Mouse (Mus musculus) limb, embryonic 14.5 days (tissue): ENCODE measurements around the gene Hist1h3c. TPM values are rescaled to one million over a fixed set of nuclear protein-coding genes. Genes with fewer than 3 reads are reported as not detected.
"Not testable (repeated sequence)": the region's sequence is repeated elsewhere in the genome, so short reads cannot be mapped to it uniquely, and the experiment has no call there.

Source experiments
- ATAC-seq: fragments of 200-750 bp; cut with Nextera tagmentation; 2 replicates; pipeline ENCODE4 v1.8.0; 2017; ENCODE audit warnings: low read depth, moderate number of reproducible peaks, moderate TSS enrichment; ENCODE audit not compliant: low FRiP score
- DNase-seq: peaks from one replicate; pipeline ENCODE4 v3.0.0-alpha.2; 2015; ENCODE audit warnings: low spot score
- H3K27ac ChIP-seq: fragments of 300-500 bp; sonication (generic); replicated peaks from 2 replicates; pipeline ENCODE4 v1.5.1; 2014; ENCODE audit warnings: low read depth, mild to moderate bottlenecking, low read length, moderate library complexity, mixed read lengths
- H3K27me3 ChIP-seq: fragments of 300-500 bp; sonication (generic); 2 replicates; pipeline ENCODE4 v1.6.1; 2014; ENCODE audit warnings: low read length, mixed read lengths; ENCODE audit not compliant: control insufficient read depth, insufficient read depth
- H3K36me3 ChIP-seq: fragments of 300-500 bp; sonication (generic); 2 replicates; pipeline ENCODE4 v1.6.1; 2014; ENCODE audit warnings: mild to moderate bottlenecking, low read length, moderate library complexity, mixed read lengths; ENCODE audit not compliant: control insufficient read depth, insufficient read depth
- H3K4me1 ChIP-seq: fragments of 300-500 bp; sonication (generic); 2 replicates; pipeline ENCODE4 v1.6.1; 2014; ENCODE audit warnings: antibody characterized with exemption, low read length, mixed read lengths; ENCODE audit not compliant: control insufficient read depth, insufficient read depth
- H3K4me2 ChIP-seq: fragments of 300-500 bp; sonication (generic); replicated peaks from 2 replicates; pipeline ENCODE4 v1.6.1; 2014; ENCODE audit warnings: low read depth, mild to moderate bottlenecking, low read length, moderate library complexity; ENCODE audit not compliant: severe bottlenecking
- H3K4me3 ChIP-seq: fragments of 300-500 bp; sonication (generic); replicated peaks from 2 replicates; pipeline ENCODE4 v1.5.1; 2014; ENCODE audit warnings: low read length
- H3K9ac ChIP-seq: fragments of 300-500 bp; sonication (generic); 2 replicates; pipeline ENCODE4 v1.6.1; 2014; ENCODE audit warnings: mild to moderate bottlenecking, low read depth, low read length, moderate library complexity; ENCODE audit not compliant: severe bottlenecking
- H3K9me3 ChIP-seq: fragments of 300-500 bp; sonication (generic); 2 replicates; pipeline ENCODE4 v1.6.1; 2016; ENCODE audit warnings: low read length; ENCODE audit not compliant: control insufficient read depth
- POLR2A ChIP-seq: fragments of 200-500 bp; IDR thresholded peaks from 2 replicates; pipeline ENCODE4 v1.8.0; 2012; ENCODE audit warnings: inconsistent platforms, mild to moderate bottlenecking, moderate library complexity, borderline replicate concordance; ENCODE audit not compliant: insufficient read depth, insufficient read length; ENCODE audit errors: extremely low read depth
- WGBS: fragments of 180-500 bp; shearing (Covaris S2); extraction: QIAGEN DNeasy Blood & Tissue Kit; methylation state at CpG from one replicate; pipeline ENCODE4 v1.1.7; 2014; 5-methylcytosine and 5-hydroxymethylcytosine counted together
- polyA plus RNA-seq, 2 experiments: library from polyadenylated mRNA; depleted of rRNA in 1 of 2; stranded (reverse) in 1 of 2; unstranded in 1 of 2; fragments of >200 nt; fragmentation: Nextera tagmentation in 1 of 2; extraction: Ambion mirVana in 1 of 2; gene quantifications; 2 replicates each; pipeline versions ENCODE4 v1.2.1 to v1.2.3; 2012 to 2014

Hist1h3c gene
- polyA plus RNA-seq, 2 experiments, result 8.1 to 41.4 TPM

GRCm38 (mm10) chr13:23729192-23729525, 16.2 kb downstream of the Hist1h3c start:
- Histone ChIP-seq H3K4me3 (no peak overlapping the region), H3K27ac (no peak overlapping the region), H3K9me3 (no peaks in the 10 kb centered on the region), H3K27me3 (no peaks in the 10 kb centered on the region), H3K4me2 (no peak overlapping the region), H3K4me1 (no peaks in the 10 kb centered on the region), H3K9ac (no peak overlapping the region), H3K36me3 (no peaks in the 10 kb centered on the region)
- no peak for TF ChIP-seq POLR2A
- 96% methylated on average over 9 of the region's 9 CpGs for WGBS
- DNase-seq, result no peak
- no peak for ATAC-seq

GRCm38 (mm10) chr13:23728472-23729191, 16.8 kb downstream of the Hist1h3c start:
- Histone ChIP-seq H3K9ac (no peak overlapping the region), H3K4me3 (no peak overlapping the region), H3K4me1 (no peaks in the 10 kb centered on the region), H3K9me3 (no peaks in the 10 kb centered on the region), H3K27me3 (no peaks in the 10 kb centered on the region), H3K27ac (no peak overlapping the region), H3K36me3 (no peaks in the 10 kb centered on the region), H3K4me2 (no peak overlapping the region)
- TF ChIP-seq POLR2A, result no peak
- DNase-seq (no peak), ATAC-seq (no peak)
- 93% methylated on average over 18 of the region's 18 CpGs for WGBS

- WGBS, result 33% methylated on average over 1 of the region's 1 CpGs
- TF ChIP-seq POLR2A, result no peak
- Histone ChIP-seq H3K27me3 (no peaks in the 10 kb centered on the region), H3K27ac (no peak overlapping the region), H3K4me2 (no peak overlapping the region), H3K4me1 (no peaks in the 10 kb centered on the region), H3K9ac (no peak overlapping the region), H3K4me3 (no peak overlapping the region), H3K9me3 (no peaks in the 10 kb centered on the region), H3K36me3 (no peaks in the 10 kb centered on the region)
- DNase-seq, result no peak
- ATAC-seq, result no peak
Observed at GRCm38 (mm10) chr13:23725213-23725612, 20.2 kb downstream of the Hist1h3c start.

- H3K4me2 ChIP-seq, result no peak overlapping the region
- no peaks in the 10 kb centered on the region for H3K27me3 ChIP-seq
- H3K9ac ChIP-seq, result no peak overlapping the region
- DNase-seq (no peak), ATAC-seq (no peak)
- H3K36me3 ChIP-seq, result no peaks in the 10 kb centered on the region
- no peaks in the 10 kb centered on the region for H3K4me1 ChIP-seq
- no peak overlapping the region for H3K27ac ChIP-seq
- TF ChIP-seq POLR2A, result no peak
- 87% methylated on average over 4 of the region's 4 CpGs for WGBS
- H3K9me3 ChIP-seq, result no peaks in the 10 kb centered on the region
- no peak overlapping the region for H3K4me3 ChIP-seq
Observed at GRCm38 (mm10) chr13:23724239-23724638, 21.2 kb downstream of the Hist1h3c start.

GRCm38 (mm10) chr13:23717593-23718245, 27.7 kb downstream of the Hist1h3c start:
- H3K9me3 ChIP-seq, H3K9ac ChIP-seq, H3K4me3 ChIP-seq, ATAC-seq, H3K36me3 ChIP-seq, DNase-seq, H3K4me2 ChIP-seq, H3K27ac ChIP-seq, H3K27me3 ChIP-seq, H3K4me1 ChIP-seq: not testable (repeated sequence)
- 8% methylated on average over 2 of the region's 2 CpGs for WGBS
